Mouse (Mus musculus) gastrocnemius, postnatal 14 days (tissue): ENCODE measurements around the gene Pde4b. TPM values are rescaled to one million over a fixed set of nuclear protein-coding genes. Genes with fewer than 3 reads are reported as not detected.

Experiments used
- DNase-seq: peaks from one replicate; pipeline ENCODE4 v3.0.0; 2021; ENCODE audit warnings: mixed read lengths
- intact Hi-C: fragments of 180-260 bp; cut with DNase I; formaldehyde crosslinking; loops from one replicate; pipeline ENCODE4 v1.15.1; 2025; ENCODE audit warnings: low total_unique reads
- total RNA-seq, 2 experiments: library from RNA; stranded (reverse); gene quantifications; 2 replicates each; pipeline ENCODE4 v1.2.3; 2021

Pde4b gene
- total RNA-seq, 2 experiments from 2014 or later, result 28.8 to 39.4 TPM

GRCm38 (mm10) chr4:102439401-102440118 is 352.2 kb downstream of the Pde4b start:
- no peak for DNase-seq
- intact Hi-C loops, result no loop called here

GRCm38 (mm10) chr4:102440119-102440481 is 352.8 kb downstream of the Pde4b start:
- intact Hi-C loops, result no loop called here

GRCm38 (mm10) chr4:102443533-102443932 is 356.2 kb downstream of the Pde4b start:
- no peak for DNase-seq
- intact Hi-C loops, result no loop called here

More at GRCm38 (mm10) chr4:102440119-102440481, 352.8 kb downstream of the Pde4b start:
- no peak for DNase-seq

- intact Hi-C loops, result no loop called here
- DNase-seq, result no peak
Measured at GRCm38 (mm10) chr4:102444501-102444900, 357.2 kb downstream of the Pde4b start.

- intact Hi-C loops, result no loop called here
- no peak for DNase-seq
Measured at GRCm38 (mm10) chr4:102446160-102446945, 359.0 kb downstream of the Pde4b start.

- intact Hi-C loops, result no loop called here
- no peak for DNase-seq
Measured at GRCm38 (mm10) chr4:102456426-102456825, 369.1 kb downstream of the Pde4b start.

GRCm38 (mm10) chr4:102459216-102459999 is 372.1 kb downstream of the Pde4b start:
- intact Hi-C loops, result no loop called here
- DNase-seq, result no peak

GRCm38 (mm10) chr4:102478104-102478503 is 390.8 kb downstream of the Pde4b start:
- intact Hi-C loops, result no loop called here
- DNase-seq, result no peak

DNA sequence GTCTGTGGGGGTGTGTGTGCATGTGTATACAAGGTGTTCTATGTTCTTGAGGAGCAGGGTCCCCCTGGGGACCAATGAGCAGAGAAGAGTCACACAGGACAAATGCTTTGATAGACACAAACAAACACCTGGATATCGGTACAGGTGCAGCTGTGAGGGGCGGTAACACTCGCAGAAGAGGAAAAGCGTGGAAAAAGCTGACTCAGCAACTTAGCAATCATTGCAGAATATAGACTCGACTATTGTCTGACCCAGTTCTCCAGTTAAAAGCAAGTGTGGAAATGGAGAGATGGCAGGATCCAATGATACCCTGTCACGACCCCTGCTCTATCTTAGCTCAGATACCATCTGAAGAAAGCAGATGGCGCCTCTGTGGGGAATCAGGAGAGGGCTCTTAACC is 391.5 kb downstream of the Pde4b start:
- intact Hi-C loops, result no loop called here
- DNase-seq, result no peak

DNA sequence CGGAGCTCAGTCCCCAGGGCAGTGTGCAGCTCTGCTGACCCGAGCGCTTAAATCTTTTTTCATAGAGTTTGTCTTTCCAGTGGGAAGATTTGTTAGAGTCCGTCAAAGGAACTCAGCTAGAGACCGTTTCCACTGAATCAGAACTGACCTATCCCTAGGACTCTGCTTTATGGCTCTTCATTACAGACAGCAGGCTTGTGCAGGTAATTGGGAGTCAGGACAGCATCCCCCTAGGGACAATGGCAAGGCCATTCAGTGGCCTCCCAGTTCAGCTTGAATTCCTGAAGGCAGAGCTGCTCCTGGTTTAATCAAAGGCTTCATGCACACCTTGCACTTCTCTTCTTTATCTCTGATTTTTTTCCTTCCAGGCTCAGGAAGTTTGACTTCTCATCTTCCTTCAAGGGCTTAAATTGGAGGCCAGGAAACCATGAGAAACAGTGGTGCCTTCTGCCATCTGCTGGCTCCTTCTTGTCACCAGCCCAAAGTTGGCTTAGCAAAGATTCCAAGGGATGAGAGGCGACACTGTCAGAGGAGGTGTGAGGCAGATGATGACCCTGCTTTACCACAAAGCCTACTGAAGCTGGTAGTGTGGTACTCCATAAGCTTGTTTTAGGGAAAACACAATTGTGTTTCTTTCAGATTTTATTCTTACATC is 393.6 kb downstream of the Pde4b start:
- intact Hi-C loops, result loop anchor here (5.0 kb wide), 1 partner anchor 254 kb away; no protein-coding TSS in a partner anchor
- DNase-seq, result no peak

DNA sequence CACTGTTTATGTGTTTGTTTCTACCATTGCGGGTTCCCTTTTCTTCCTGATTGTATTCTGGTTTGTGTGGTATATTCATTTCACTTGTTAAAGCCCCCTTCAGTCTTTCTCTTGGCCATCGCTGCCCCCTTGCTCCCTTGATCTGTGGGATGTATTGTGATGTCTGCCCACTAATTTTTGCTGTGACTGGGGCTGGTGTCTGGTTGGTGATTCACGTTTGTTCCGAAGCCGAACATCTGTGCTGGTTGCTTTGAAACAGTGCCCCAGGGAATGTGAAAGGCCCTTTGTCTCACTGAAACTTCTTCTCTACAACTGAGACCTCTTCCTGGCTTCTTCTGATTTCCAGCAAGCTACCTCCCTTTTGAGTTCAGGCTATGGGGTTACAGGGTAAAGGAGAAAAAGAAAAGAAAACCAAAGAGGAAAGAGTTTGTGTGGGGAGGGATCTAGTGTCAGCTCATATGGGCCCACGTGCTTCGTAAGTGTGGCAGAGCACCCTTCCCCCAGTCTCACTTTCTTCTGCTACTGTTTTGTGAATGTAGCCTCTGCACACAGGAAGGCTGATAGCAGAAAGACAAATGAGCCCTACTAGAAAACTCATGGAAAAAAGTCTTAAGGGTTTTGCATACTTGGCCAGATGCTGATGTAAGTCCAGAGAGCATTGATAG is 396.1 kb downstream of the Pde4b start:
- intact Hi-C loops, result loop anchor here (5.0 kb wide), 1 partner anchor 256 kb away; no protein-coding TSS in a partner anchor

DNA sequence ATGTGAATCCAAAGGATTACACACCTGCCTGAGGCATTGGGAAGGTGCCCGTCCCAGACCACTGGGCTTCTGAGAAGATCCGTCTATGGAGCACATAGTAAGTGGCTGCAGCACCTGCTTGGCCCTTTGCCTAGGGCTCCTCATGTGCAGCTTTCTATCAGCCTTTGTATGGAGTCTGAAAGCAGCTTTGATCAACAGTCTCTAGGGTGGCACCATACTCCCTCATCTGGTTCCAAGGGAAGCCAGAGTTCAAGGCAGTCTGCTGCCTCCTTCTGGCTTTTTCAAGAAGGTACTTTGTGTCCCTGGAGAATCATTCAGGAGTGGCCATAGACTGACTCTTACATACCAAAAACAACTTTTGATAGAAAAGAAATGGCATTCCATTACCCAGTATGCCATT is 397.4 kb downstream of the Pde4b start:
- intact Hi-C loops, result loop anchor here (5.0 kb wide), 1 partner anchor 257 kb away; no protein-coding TSS in a partner anchor
- DNase-seq, result no peak

More for the DNA sequence above, 396.1 kb downstream of the Pde4b start:
- no peak for DNase-seq

DNA sequence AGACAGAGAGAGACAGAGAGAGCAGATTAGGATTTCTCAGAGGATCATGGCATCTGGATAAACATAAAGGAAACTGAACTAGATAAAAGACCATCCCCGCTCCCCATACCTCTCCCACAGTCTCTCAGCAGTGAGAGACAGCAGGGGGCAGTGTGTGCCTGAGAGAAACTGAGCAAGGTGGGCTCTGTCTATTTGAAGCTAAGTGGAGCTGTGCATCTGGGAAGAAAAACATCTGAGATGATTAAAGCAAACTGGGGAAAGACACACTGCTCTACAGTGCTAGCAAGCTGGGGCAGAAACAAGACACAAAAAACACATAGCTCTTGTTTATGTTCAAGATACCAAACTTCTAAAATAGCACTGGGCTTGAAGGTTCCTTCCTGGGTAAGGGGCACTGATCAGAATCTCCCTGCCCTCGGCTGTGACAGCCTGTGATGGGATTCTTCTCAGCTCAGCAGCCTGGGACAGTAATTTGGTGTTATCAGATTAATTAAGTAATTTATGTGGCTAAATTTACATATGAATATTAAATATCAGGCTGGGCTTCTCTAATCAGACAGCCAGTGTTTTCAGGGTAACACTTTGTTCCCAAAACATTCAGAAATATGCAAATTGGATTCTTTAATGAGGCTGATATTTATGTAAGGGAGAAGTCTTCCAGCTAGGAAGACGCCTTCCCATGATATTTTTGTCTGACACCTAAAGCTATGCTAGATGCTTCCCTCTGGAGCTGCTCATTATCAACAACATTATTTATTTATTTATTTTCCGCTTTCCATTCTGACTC is 399.0 kb downstream of the Pde4b start:
- DNase-seq, result no peak
- intact Hi-C loops, result no loop called here

GRCm38 (mm10) chr4:102486921-102487240 is 399.5 kb downstream of the Pde4b start:
- DNase-seq, result no peak
- intact Hi-C loops, result no loop called here

DNA sequence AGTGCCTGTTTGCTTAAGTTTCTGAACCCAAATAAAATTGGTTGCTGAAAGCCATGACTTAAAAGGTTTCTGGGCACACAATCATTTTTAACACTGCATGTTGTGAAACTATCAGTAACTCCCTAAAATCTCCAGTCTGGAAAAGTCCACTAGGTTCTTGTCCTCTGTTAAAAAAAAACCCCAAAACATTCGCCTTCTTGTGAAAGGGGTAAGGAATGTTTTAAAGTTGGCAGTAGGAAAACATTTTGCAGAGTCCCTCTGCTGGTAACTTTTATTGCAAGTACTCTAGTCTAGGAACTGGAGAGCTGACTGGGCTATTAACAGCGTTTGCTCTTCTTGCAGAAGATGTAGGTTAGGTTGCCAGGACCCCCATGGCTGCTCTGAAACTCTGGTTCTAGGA is 400.7 kb downstream of the Pde4b start:
- intact Hi-C loops, result no loop called here
- DNase-seq, result no peak

DNA sequence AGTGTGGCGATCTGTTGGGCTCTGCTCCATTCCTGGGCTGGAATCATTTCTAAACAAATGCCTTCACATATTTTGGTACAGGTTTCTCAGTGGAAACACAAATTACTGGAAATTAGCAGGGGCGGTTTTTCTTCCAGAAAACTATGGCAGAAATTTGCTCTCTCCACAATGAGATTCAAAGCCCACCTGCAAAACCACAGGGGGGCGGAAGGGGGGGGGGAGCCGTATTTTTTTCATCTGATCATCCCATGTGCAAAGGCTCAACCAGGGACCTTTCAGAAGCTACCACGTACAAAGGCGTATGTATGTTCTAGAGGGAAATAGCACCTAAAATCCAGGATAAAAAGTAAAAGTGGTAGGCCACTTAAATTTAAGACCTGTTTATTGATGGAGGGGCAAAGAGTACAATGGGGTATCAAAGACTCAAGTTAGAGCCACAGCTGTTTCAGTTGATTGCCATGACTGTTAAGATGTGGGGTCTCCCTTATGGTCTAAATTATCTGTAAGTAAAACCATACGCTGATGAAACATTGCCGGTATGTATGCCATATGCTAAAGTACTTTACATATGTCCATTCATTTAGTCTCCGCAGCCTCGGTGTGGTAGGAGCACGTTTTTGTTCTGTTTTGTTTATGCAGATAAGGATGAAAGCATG is 404.3 kb downstream of the Pde4b start:
- DNase-seq, result no peak
- intact Hi-C loops, result loop anchor here (2.0 kb wide), 1 partner anchor 163 kb away; no protein-coding TSS in a partner anchor

DNA sequence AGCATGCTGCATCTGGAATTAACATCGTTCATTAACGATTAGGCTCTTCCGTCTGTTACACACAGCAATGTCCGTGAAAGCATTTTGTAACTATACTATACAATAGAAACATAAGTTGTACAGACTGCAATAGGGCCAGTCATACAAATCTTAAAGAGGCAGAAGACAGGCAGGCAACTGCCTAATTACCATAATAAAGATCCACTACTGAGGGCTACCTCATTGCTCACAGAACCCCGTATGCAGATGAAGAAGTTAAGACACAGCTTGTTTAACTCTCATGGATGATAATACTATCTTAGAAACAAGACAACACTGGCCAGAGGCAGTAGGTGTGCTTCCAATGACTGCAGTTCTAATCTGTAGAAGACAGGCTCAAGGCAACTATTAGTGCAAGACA is 405.6 kb downstream of the Pde4b start:
- DNase-seq, result no peak
- intact Hi-C loops, result loop anchor here (2.0 kb wide), 1 partner anchor 162 kb away; no protein-coding TSS in a partner anchor
